Mouse (Mus musculus) liver, embryonic 12.5 days (tissue): Measurements from ENCODE around the gene Prcc. TPM values are rescaled to one million over a fixed set of nuclear protein-coding genes. Genes with fewer than 3 reads are reported as not detected.
"Not testable (repeated sequence)": the region's sequence is repeated elsewhere in the genome, so short reads cannot be mapped to it uniquely, and the experiment has no call there.

Source experiments
- ATAC-seq: fragments of 200-750 bp; cut with Nextera tagmentation; 2 replicates; pipeline ENCODE4 v1.8.0; 2017; ENCODE audit warnings: moderate number of reproducible peaks, mild to moderate bottlenecking, moderate library complexity
- H3K27ac ChIP-seq: fragments of 300-500 bp; sonication (generic); 2 replicates; pipeline ENCODE4 v1.5.1; 2016; ENCODE audit warnings: mild to moderate bottlenecking
- H3K27me3 ChIP-seq: fragments of 300-500 bp; sonication (generic); replicated peaks from 2 replicates; pipeline ENCODE4 v1.6.1; 2016; ENCODE audit warnings: mild to moderate bottlenecking, moderate library complexity
- H3K36me3 ChIP-seq: fragments of 300-500 bp; sonication (generic); 2 replicates; pipeline ENCODE4 v1.6.1; 2016; ENCODE audit warnings: mild to moderate bottlenecking, moderate library complexity
- H3K4me1 ChIP-seq: fragments of 300-500 bp; sonication (generic); 2 replicates; pipeline ENCODE4 v1.6.1; 2016
- H3K4me2 ChIP-seq: fragments of 300-500 bp; sonication (generic); 2 replicates; pipeline ENCODE4 v1.6.1; 2016; ENCODE audit warnings: mild to moderate bottlenecking, moderate library complexity
- H3K4me3 ChIP-seq: fragments of 300-500 bp; sonication (generic); 2 replicates; pipeline ENCODE4 v1.5.1; 2016; ENCODE audit warnings: mild to moderate bottlenecking, moderate library complexity
- H3K9ac ChIP-seq: fragments of 300-500 bp; sonication (generic); 2 replicates; pipeline ENCODE4 v1.6.1; 2016; ENCODE audit warnings: mild to moderate bottlenecking, moderate library complexity
- H3K9me3 ChIP-seq: fragments of 300-500 bp; sonication (generic); replicated peaks from 2 replicates; pipeline ENCODE4 v1.6.1; 2016; ENCODE audit warnings: mild to moderate bottlenecking, moderate library complexity
- WGBS: fragments of 180-500 bp; shearing (Covaris S2); methylation state at CpG from one replicate; pipeline ENCODE4 v1.1.7; 2016; ENCODE audit not compliant: insufficient replicate concordance; 5-methylcytosine and 5-hydroxymethylcytosine counted together
- polyA plus RNA-seq: library from polyadenylated mRNA; unstranded; fragments of >200 nt; fragmentation: Nextera tagmentation; extraction: Ambion mirVana; gene quantifications from 2 replicates; pipeline ENCODE4 v1.2.1, GENCODE M21; 2016

The Prcc gene
- polyA plus RNA-seq, 1 experiment from 2014 or later: 8.7 TPM

GRCm38 (mm10) chr3:87864111-87864510, 21.3 kb downstream of the Prcc start:
- not testable (repeated sequence) for H3K4me3 ChIP-seq, H3K4me2 ChIP-seq, H3K4me1 ChIP-seq, ATAC-seq, H3K27me3 ChIP-seq, H3K9ac ChIP-seq, H3K9me3 ChIP-seq, H3K27ac ChIP-seq
- WGBS: 88% methylated on average over 4 of the region's 4 CpGs
- H3K36me3 ChIP-seq: peaks cover 96% of the 10 kb centered on the region

DNA sequence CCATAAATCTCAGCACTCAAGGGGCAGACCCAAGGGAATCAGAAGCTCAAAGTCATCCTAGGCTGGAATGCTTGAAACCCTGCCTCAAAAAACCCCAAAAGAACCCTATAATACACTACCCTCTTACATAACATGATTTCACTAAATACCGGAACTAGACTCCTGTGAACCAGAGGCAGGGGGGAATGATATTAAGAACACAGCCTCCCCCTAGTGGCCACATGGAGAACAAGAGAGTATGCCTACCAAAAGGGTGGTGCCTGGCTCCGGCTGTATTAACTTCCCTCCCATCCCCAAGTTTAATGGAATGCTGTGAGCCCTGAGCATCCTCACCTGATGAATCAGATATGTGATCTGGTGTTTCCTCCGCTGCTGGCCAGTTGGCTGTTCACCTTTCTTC, 25.6 kb downstream of the Prcc start:
- H3K4me2 ChIP-seq: no peak overlapping the region
- peaks cover 4% of the 10 kb centered on the region; the same call in 1 of the 2 replicates for H3K4me1 ChIP-seq
- peaks cover 85% of the 10 kb centered on the region for H3K36me3 ChIP-seq
- H3K27ac ChIP-seq: no peak overlapping the region
- no peaks in the 10 kb centered on the region for H3K27me3 ChIP-seq
- 51% methylated on average over 3 of the region's 3 CpGs for WGBS
- no peak overlapping the region for H3K4me3 ChIP-seq
- ATAC-seq: 0 out of 2 replicates have a peak, but pooled peaks have one; percentile 40
- H3K9ac ChIP-seq: no peak overlapping the region
- no peaks in the 10 kb centered on the region for H3K9me3 ChIP-seq

GRCm38 (mm10) chr3:87857666-87858065, 27.7 kb downstream of the Prcc start:
- Histone ChIP-seq H3K36me3 (peaks cover 67% of the 10 kb centered on the region), H3K4me1 (peaks cover 4% of the 10 kb centered on the region; the same call in 1 of the 2 replicates), H3K27ac (no peak overlapping the region), H3K9ac (no peak overlapping the region), H3K4me2 (no peak overlapping the region), H3K27me3 (no peaks in the 10 kb centered on the region), H3K9me3 (no peaks in the 10 kb centered on the region), H3K4me3 (no peak overlapping the region)
- 85% methylated on average over 8 of the region's 8 CpGs for WGBS
- no peak for ATAC-seq

GRCm38 (mm10) chr3:87855936-87856335, 29.5 kb downstream of the Prcc start:
- no peak overlapping the region for H3K27ac ChIP-seq
- peaks cover 51% of the 10 kb centered on the region for H3K36me3 ChIP-seq
- H3K9ac ChIP-seq: no peak overlapping the region
- no peaks in the 10 kb centered on the region for H3K9me3 ChIP-seq
- H3K4me3 ChIP-seq: no peak overlapping the region
- ATAC-seq: no peak
- H3K27me3 ChIP-seq: no peaks in the 10 kb centered on the region
- no peak overlapping the region for H3K4me2 ChIP-seq
- 81% methylated on average over 8 of the region's 8 CpGs for WGBS
- peaks cover 4% of the 10 kb centered on the region; the same call in 1 of the 2 replicates for H3K4me1 ChIP-seq

DNA sequence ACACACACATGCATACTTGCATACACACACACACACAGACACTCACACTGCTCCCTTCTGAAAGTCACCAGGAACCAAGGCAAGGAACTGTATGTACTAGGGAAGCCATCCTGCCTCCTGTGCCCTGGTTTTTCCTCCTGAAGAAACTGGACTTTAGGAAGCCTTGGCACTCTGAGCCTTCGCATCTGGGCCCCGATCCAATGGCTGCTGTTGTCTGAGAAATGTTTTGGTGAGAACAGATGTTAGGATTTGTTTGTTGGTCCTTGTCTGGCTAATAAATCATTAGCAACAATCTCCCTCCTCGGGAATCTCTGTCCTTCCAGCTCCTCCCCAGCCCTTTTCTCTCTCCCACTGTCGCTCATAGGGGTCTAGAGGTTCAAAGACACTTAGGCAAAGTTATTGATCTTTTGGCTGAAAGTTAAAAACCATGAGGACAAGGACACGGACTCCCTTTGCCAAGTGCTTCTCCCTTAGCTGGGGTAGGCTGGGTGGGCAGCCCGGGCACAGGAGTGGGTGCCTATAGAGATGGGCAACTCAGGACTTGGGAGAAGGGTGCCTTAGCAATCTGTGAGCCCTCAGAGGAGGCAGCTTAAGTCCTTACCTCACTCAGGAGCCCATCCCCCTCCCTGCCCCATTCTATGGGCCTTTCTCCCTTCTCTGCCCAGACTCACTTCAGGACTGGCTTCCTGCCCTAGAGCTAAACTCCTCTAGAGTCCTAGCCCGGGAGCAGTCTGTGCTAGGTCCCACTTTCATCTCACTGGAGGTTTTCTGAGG, 30.4 kb downstream of the Prcc start:
- H3K9me3 ChIP-seq: no peaks in the 10 kb centered on the region
- ATAC-seq: no peak
- H3K4me3 ChIP-seq: no peak overlapping the region
- WGBS: 60% methylated on average over 7 of the region's 7 CpGs
- no peak overlapping the region for H3K4me2 ChIP-seq
- H3K9ac ChIP-seq: no peak overlapping the region
- H3K4me1 ChIP-seq: peaks cover 4% of the 10 kb centered on the region; the same call in 1 of the 2 replicates
- H3K36me3 ChIP-seq: peaks cover 41% of the 10 kb centered on the region
- no peaks in the 10 kb centered on the region for H3K27me3 ChIP-seq
- H3K27ac ChIP-seq: no peak overlapping the region; the same call in 1 of the 2 replicates

DNA sequence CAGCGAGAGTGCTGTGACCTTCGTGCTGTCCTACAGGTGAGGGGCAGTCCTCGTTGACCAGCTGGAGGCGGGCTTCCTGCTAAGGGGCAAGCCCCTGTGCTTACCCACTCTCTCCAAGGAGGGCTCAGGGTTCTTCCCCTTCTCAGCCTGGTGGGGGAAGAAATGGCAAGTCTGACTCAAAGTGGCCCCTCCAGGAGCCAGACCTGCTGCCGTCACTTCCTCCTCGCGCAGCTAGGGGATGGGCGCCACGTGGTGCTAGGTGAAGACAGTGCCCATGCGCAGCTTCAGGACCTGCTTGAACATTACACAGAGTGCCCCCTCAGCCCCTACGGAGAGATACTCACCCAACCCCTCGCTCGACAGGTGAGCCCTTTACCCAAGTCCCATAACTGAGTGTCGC, 36.3 kb downstream of the Prcc start:
- no peak for ATAC-seq
- Histone ChIP-seq H3K4me2 (no peak overlapping the region), H3K9me3 (no peaks in the 10 kb centered on the region), H3K9ac (no peak overlapping the region), H3K4me1 (no peaks in the 10 kb centered on the region), H3K27ac (no peak overlapping the region), H3K27me3 (0 out of 2 replicates have a peak, but pooled peaks cover 5% of the 10 kb centered on the region), H3K36me3 (no peaks in the 10 kb centered on the region), H3K4me3 (no peak overlapping the region)
- 62% methylated on average over 14 of the region's 14 CpGs for WGBS

GRCm38 (mm10) chr3:87847680-87848079, 37.7 kb downstream of the Prcc start:
- no peaks in the 10 kb centered on the region for H3K9me3 ChIP-seq
- no peak overlapping the region for H3K4me2 ChIP-seq
- H3K4me1 ChIP-seq: no peaks in the 10 kb centered on the region
- H3K27me3 ChIP-seq: 0 out of 2 replicates have a peak, but pooled peaks cover 5% of the 10 kb centered on the region
- ATAC-seq: no peak
- H3K36me3 ChIP-seq: no peaks in the 10 kb centered on the region
- H3K4me3 ChIP-seq: no peak overlapping the region
- H3K27ac ChIP-seq: no peak overlapping the region
- no peak overlapping the region for H3K9ac ChIP-seq
- WGBS: 39% methylated on average over 5 of the region's 5 CpGs

DNA sequence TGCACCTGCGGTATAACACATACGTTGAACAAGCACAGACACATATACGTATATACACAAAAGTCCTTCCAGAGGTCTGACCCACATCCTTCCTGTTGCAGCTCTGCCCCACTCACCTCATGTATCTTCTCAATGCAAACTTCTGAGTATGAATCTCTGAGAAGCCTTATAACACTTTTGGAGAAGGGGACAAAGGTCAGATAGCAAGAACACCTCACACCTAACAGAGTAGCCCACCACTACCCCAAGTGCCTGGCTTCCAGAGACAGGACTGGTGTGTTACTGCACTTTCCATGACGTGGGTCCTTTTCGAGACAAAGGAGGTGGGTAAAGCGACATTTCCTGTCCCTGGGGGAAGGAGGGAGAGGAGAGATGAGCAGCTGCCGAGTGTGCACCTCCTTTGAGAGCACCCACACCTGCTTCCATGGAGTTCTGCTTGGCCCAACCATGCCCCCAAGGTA, 38.7 kb downstream of the Prcc start, which contains the start of gene Sh2d2a:
TSS of gene Sh2d2a (plus strand) at position 106 of the 461 bp plus-strand sequence.
- Histone ChIP-seq H3K36me3 (no peaks in the 10 kb centered on the region), H3K27ac (no peak within 1 kb of the TSS), H3K4me3 (no peak within 1 kb of the TSS), H3K9ac (no peak within 1 kb of the TSS), H3K4me2 (no peak within 1 kb of the TSS), H3K27me3 (0 out of 2 replicates have a peak, but pooled peaks cover 5% of the 10 kb centered on the region), H3K9me3 (no peaks in the 10 kb centered on the region), H3K4me1 (no peaks in the 10 kb centered on the region)
- ATAC-seq: no peak
- WGBS: 54% methylated on average over 7 of the region's 7 CpGs

GRCm38 (mm10) chr3:87846186-87846585, 39.2 kb downstream of the Prcc start:
- Histone ChIP-seq H3K27ac (no peak overlapping the region), H3K4me2 (no peak overlapping the region), H3K9me3 (no peaks in the 10 kb centered on the region), H3K4me1 (no peaks in the 10 kb centered on the region), H3K27me3 (0 out of 2 replicates have a peak, but pooled peaks cover 5% of the 10 kb centered on the region), H3K9ac (no peak overlapping the region), H3K36me3 (no peaks in the 10 kb centered on the region), H3K4me3 (no peak overlapping the region)
- no peak for ATAC-seq
- 41% methylated on average over 4 of the region's 4 CpGs for WGBS

GRCm38 (mm10) chr3:87844981-87845380, 40.4 kb downstream of the Prcc start:
- Histone ChIP-seq H3K27me3 (peaks cover 9% of the 10 kb centered on the region; the same call in 1 of the 2 replicates), H3K4me1 (no peaks in the 10 kb centered on the region), H3K4me2 (no peak overlapping the region), H3K27ac (no peak overlapping the region), H3K9me3 (no peaks in the 10 kb centered on the region), H3K4me3 (no peak overlapping the region), H3K36me3 (no peaks in the 10 kb centered on the region), H3K9ac (no peak overlapping the region)
- ATAC-seq: no peak
- 63% methylated on average over 4 of the region's 4 CpGs for WGBS

DNA sequence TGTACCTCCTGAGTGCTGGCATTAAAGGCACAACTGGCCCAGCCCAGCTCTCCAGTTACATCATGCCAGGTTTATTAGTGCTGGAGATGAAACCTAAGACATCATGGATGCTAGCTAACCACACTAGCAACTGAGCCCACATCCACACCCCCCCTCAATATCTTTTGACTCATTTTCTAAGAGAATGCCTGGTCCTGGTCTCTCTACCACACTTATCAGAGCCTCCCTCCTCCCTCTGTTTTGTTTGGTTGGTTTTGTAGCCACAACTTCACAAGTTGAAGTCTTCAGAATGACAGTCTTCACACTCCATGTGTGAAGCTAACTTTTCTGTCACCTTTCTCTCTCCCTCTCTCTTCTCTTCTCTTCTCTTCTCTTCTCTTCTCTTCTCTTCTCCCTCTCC, 44.5 kb downstream of the Prcc start:
- no peak overlapping the region for H3K27ac ChIP-seq
- H3K4me1 ChIP-seq: no peaks in the 10 kb centered on the region
- H3K27me3 ChIP-seq: peaks cover 12% of the 10 kb centered on the region; the same call in 1 of the 2 replicates
- H3K4me3 ChIP-seq: no peak overlapping the region
- no peak for ATAC-seq
- no peak overlapping the region for H3K4me2 ChIP-seq
- H3K36me3 ChIP-seq: no peaks in the 10 kb centered on the region
- no peak overlapping the region for H3K9ac ChIP-seq
- no peaks in the 10 kb centered on the region for H3K9me3 ChIP-seq

DNA sequence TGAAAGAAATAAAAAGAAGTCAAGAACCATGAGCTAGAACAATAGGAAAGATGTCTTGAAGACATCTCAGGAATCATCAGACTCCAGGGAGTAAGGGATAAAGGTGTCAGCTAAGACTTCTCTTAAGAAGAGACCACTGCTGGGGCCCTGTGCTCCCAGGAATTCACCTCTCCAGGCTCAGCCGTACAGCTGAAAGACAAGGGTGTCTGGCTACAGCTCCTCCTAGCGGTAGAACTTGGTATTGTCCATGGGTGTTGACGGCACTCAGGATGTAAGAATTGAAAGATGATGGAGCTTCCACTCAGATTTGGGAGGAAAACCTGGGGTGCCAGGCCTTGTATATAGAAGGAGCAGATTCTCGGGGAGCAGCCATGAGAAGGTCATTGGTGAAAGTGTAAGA, 46.8 kb downstream of the Prcc start:
- Histone ChIP-seq H3K9ac (no peak overlapping the region), H3K4me3 (no peak overlapping the region), H3K4me2 (no peak overlapping the region), H3K9me3 (no peaks in the 10 kb centered on the region), H3K27ac (no peak overlapping the region), H3K27me3 (peaks cover 12% of the 10 kb centered on the region; the same call in 1 of the 2 replicates), H3K4me1 (no peaks in the 10 kb centered on the region), H3K36me3 (no peaks in the 10 kb centered on the region)
- no peak for ATAC-seq
- 4% methylated on average over 4 of the region's 4 CpGs for WGBS
